In genomic region chr11:4328188-4328587, GRCm38 (mm10) we compare ENCODE assay signal across 11 mouse cellular contexts.
"Had no signal": no experiment of that assay in that cellular context is flagged by ENCODE, and none has a peak within 500 bp of the region (broad histone marks: within the 10 kb centered on the region; RNA-seq: fewer than 3 reads in every experiment).

No protein-coding gene starts in this region.

- DNase-seq: lung, adult 18-20 months; lung, embryonic 14.5 days; lung, postnatal 10 days; lung, postnatal 4 days; midbrain, embryonic 14.5 days; right cerebral cortex, postnatal 14 days; thymus, adult 18-20 months; thymus, postnatal 14 days; thymus, postnatal 36 days had no signal

- ATAC-seq: liver, embryonic 12.5 days; midbrain, embryonic 16.5 days had no signal
